Mouse (Mus musculus) stomach, embryonic 16.5 days (tissue): ENCODE results near the gene Ablim2. TPM values are rescaled to one million over a fixed set of nuclear protein-coding genes. Genes with fewer than 3 reads are reported as not detected.

Experiments
- ATAC-seq: fragments of 200-750 bp; cut with Nextera tagmentation; 2 replicates; pipeline ENCODE4 v1.8.0; 2017; ENCODE audit warnings: moderate number of reproducible peaks, moderate TSS enrichment; ENCODE audit not compliant: insufficient read depth, low FRiP score
- H3K27ac ChIP-seq: fragments of 300-500 bp; sonication (generic); 2 replicates; pipeline ENCODE4 v1.5.1; 2014; ENCODE audit warnings: low read length
- H3K27me3 ChIP-seq: fragments of 300-500 bp; sonication (generic); 2 replicates; pipeline ENCODE4 v1.6.1; 2014; ENCODE audit warnings: low read length, control low read depth, mixed read lengths; ENCODE audit not compliant: control insufficient read depth, insufficient read depth
- H3K36me3 ChIP-seq: fragments of 300-500 bp; sonication (generic); 2 replicates; pipeline ENCODE4 v1.6.1; 2014; ENCODE audit warnings: low read length; ENCODE audit not compliant: control insufficient read depth, insufficient read depth
- H3K4me1 ChIP-seq: fragments of 300-500 bp; sonication (generic); 2 replicates; pipeline ENCODE4 v1.6.1; 2014; ENCODE audit warnings: low read length, control low read depth, mixed read lengths; ENCODE audit not compliant: control insufficient read depth, insufficient read depth
- H3K4me2 ChIP-seq: fragments of 300-500 bp; sonication (generic); 2 replicates; pipeline ENCODE4 v1.6.1; 2014; ENCODE audit warnings: low read depth, low read length, mixed read lengths
- H3K4me3 ChIP-seq: fragments of 300-500 bp; sonication (generic); replicated peaks from 2 replicates; pipeline ENCODE4 v1.5.1; 2014; ENCODE audit warnings: mild to moderate bottlenecking, low read length
- H3K9ac ChIP-seq: fragments of 300-500 bp; sonication (generic); 2 replicates; pipeline ENCODE4 v1.6.1; 2014; ENCODE audit warnings: low read length
- H3K9me3 ChIP-seq: fragments of 300-500 bp; sonication (generic); replicated peaks from 2 replicates; pipeline ENCODE4 v1.6.1; 2016; ENCODE audit warnings: low read length, control low read depth; ENCODE audit not compliant: control insufficient read depth
- WGBS: fragments of 180-500 bp; shearing (Covaris S2); extraction: QIAGEN DNeasy Blood & Tissue Kit; methylation state at CpG from one replicate; pipeline ENCODE4 v1.1.7; 2014; 5-methylcytosine and 5-hydroxymethylcytosine counted together
- polyA plus RNA-seq: library from polyadenylated mRNA; unstranded; fragments of >200 nt; fragmentation: Nextera tagmentation; extraction: Ambion mirVana; gene quantifications from 2 replicates; pipeline ENCODE4 v1.2.1, GENCODE M21; 2015

Gene Ablim2
- 3.5 and 4.3 TPM in 2 replicates for polyA plus RNA-seq

- H3K9me3 ChIP-seq: no peaks in the 10 kb centered on the region
- WGBS: under 1% methylated on average over 28 of the region's 35 CpGs
- peak within 1 kb of the TSS; percentile 61 for H3K4me3 ChIP-seq
- H3K4me1 ChIP-seq: peaks cover 9% of the 10 kb centered on the region; the same call in 1 of the 2 replicates
- ATAC-seq: peak; percentile 95
- H3K27ac ChIP-seq: no peak within 1 kb of the TSS
- H3K36me3 ChIP-seq: no peaks in the 10 kb centered on the region
- peak within 1 kb of the TSS; percentile 64 for H3K9ac ChIP-seq
- peaks cover 18% of the 10 kb centered on the region for H3K27me3 ChIP-seq
- peak within 1 kb of the TSS; percentile 98 for H3K4me2 ChIP-seq
These were observed at the start of gene Ablim2 for GRCm38 (mm10) chr5:35757639-35758001. Gene Ablim2, plus strand, starts transcription at chr5:35757880.

GRCm38 (mm10) chr5:35710481-35710880 is 47.2 kb upstream of the Ablim2 start:
- no peak overlapping the region for H3K4me3 ChIP-seq

GRCm38 (mm10) chr5:35710931-35711330 is 46.7 kb upstream of the Ablim2 start:
- Histone ChIP-seq H3K36me3 (no peaks in the 10 kb centered on the region), H3K27me3 (no peaks in the 10 kb centered on the region), H3K9ac (no peak overlapping the region), H3K4me1 (no peaks in the 10 kb centered on the region), H3K27ac (no peak overlapping the region), H3K4me3 (no peak overlapping the region), H3K4me2 (no peak overlapping the region), H3K9me3 (no peaks in the 10 kb centered on the region)
- no peak for ATAC-seq
- 56% methylated on average over 3 of the region's 3 CpGs for WGBS

More at GRCm38 (mm10) chr5:35710481-35710880, 47.2 kb upstream of the Ablim2 start:
- no peaks in the 10 kb centered on the region for H3K27me3 ChIP-seq
- no peak overlapping the region for H3K27ac ChIP-seq
- no peaks in the 10 kb centered on the region for H3K36me3 ChIP-seq
- H3K4me2 ChIP-seq: no peak overlapping the region
- ATAC-seq: no peak
- no peak overlapping the region for H3K9ac ChIP-seq
- no peaks in the 10 kb centered on the region for H3K4me1 ChIP-seq
- no peaks in the 10 kb centered on the region for H3K9me3 ChIP-seq
- WGBS: 49% methylated on average over 3 of the region's 3 CpGs

GRCm38 (mm10) chr5:35712517-35712916 is 45.2 kb upstream of the Ablim2 start:
- peaks cover under 1% of the 10 kb centered on the region; the same call in 1 of the 2 replicates for H3K4me1 ChIP-seq
- no peak overlapping the region for H3K9ac ChIP-seq
- H3K9me3 ChIP-seq: no peaks in the 10 kb centered on the region
- 65% methylated on average over 5 of the region's 5 CpGs for WGBS
- ATAC-seq: no peak
- no peak overlapping the region for H3K4me3 ChIP-seq
- H3K27ac ChIP-seq: no peak overlapping the region
- H3K36me3 ChIP-seq: no peaks in the 10 kb centered on the region
- no peak overlapping the region for H3K4me2 ChIP-seq
- H3K27me3 ChIP-seq: no peaks in the 10 kb centered on the region

- Histone ChIP-seq H3K27ac (no peak overlapping the region), H3K4me2 (no peak overlapping the region), H3K36me3 (no peaks in the 10 kb centered on the region), H3K27me3 (no peaks in the 10 kb centered on the region), H3K4me1 (peaks cover 10% of the 10 kb centered on the region), H3K4me3 (no peak overlapping the region), H3K9ac (0 out of 2 replicates have a peak overlapping the region, but pooled peaks have one; percentile 24), H3K9me3 (no peaks in the 10 kb centered on the region)
- 49% methylated on average over 13 of the region's 13 CpGs for WGBS
- peak; percentile 79 for ATAC-seq
These were observed 43.9 kb upstream of the Ablim2 start for GRCm38 (mm10) chr5:35713649-35714354.

- no peak overlapping the region for H3K9ac ChIP-seq
- H3K4me1 ChIP-seq: peaks cover 14% of the 10 kb centered on the region
- ATAC-seq: no peak
- no peak overlapping the region for H3K4me2 ChIP-seq
- H3K27ac ChIP-seq: peak overlapping the region; percentile 46; the same call in 1 of the 2 replicates
- H3K4me3 ChIP-seq: no peak overlapping the region
- H3K9me3 ChIP-seq: no peaks in the 10 kb centered on the region
- H3K27me3 ChIP-seq: no peaks in the 10 kb centered on the region
- WGBS: 74% methylated on average over 5 of the region's 5 CpGs
- H3K36me3 ChIP-seq: no peaks in the 10 kb centered on the region
These were observed 40.2 kb upstream of the Ablim2 start for GRCm38 (mm10) chr5:35717455-35717854.

- Histone ChIP-seq H3K4me1 (peaks cover 14% of the 10 kb centered on the region), H3K27ac (peak overlapping the region; percentile 46), H3K4me2 (no peak overlapping the region), H3K27me3 (no peaks in the 10 kb centered on the region), H3K36me3 (no peaks in the 10 kb centered on the region), H3K4me3 (no peak overlapping the region), H3K9ac (no peak overlapping the region), H3K9me3 (no peaks in the 10 kb centered on the region)
- 30% methylated on average over 4 of the region's 4 CpGs for WGBS
- peak; percentile 71 for ATAC-seq
These were observed 39.7 kb upstream of the Ablim2 start for GRCm38 (mm10) chr5:35717946-35718345.

- Histone ChIP-seq H3K4me2 (no peak overlapping the region), H3K4me1 (peaks cover 14% of the 10 kb centered on the region), H3K4me3 (no peak overlapping the region), H3K27me3 (no peaks in the 10 kb centered on the region), H3K27ac (peak overlapping the region; percentile 46; the same call in 1 of the 2 replicates), H3K9ac (no peak overlapping the region), H3K9me3 (no peaks in the 10 kb centered on the region), H3K36me3 (no peaks in the 10 kb centered on the region)
- 62% methylated on average over 11 of the region's 11 CpGs for WGBS
- no peak for ATAC-seq
These were observed 38.9 kb upstream of the Ablim2 start for GRCm38 (mm10) chr5:35718817-35719216.

- H3K4me2 ChIP-seq: no peak overlapping the region
- no peak for ATAC-seq
- H3K9me3 ChIP-seq: no peaks in the 10 kb centered on the region
- H3K9ac ChIP-seq: no peak overlapping the region
- peaks cover 14% of the 10 kb centered on the region for H3K4me1 ChIP-seq
- no peaks in the 10 kb centered on the region for H3K27me3 ChIP-seq
- H3K4me3 ChIP-seq: no peak overlapping the region
- no peaks in the 10 kb centered on the region for H3K36me3 ChIP-seq
- H3K27ac ChIP-seq: no peak overlapping the region
These were observed 38.3 kb upstream of the Ablim2 start for GRCm38 (mm10) chr5:35719343-35719742.
